Mouse (Mus musculus): ENCODE measurements around the gene Gm9964.
"Not testable (repeated sequence)": the region's sequence is repeated elsewhere in the genome, so short reads cannot be mapped to it uniquely, and the experiment has no call there.

DNA sequence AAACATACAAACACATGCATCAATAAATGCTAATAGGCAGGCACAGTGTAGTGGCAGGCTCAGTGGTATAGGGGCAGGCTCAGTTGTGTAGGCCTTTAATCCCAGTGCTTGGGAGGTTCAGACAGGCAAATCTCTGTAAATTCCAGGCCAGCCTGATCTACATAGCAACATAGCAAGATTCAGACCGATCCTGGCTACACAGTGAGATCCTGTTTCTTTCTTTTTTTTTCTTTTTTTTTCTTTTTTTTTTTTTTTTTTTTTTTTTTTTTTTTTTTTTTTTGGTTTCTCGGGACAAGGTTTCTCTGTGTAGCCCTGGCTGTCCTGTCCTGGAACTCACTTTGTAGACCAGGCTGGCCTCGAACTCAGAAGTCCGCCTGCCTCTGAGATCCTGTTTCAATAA, 36.6 kb downstream of the Gm9964 start:
- TF ChIP-seq POLR2A (IDR thresholded peaks at IDR 0.05; ENCODE audit: extremely low read depth, insufficient read depth, low read length); CTCF (IDR thresholded peaks at IDR 0.05; ENCODE audit: low read depth, low read length): not testable (repeated sequence)

Measured in liver, adult 2 months (tissue).